Mouse (Mus musculus) frontal cortex, postnatal 36 days (tissue): ENCODE data around the gene Uchl4.
"Not testable (repeated sequence)": the region's sequence is repeated elsewhere in the genome, so short reads cannot be mapped to it uniquely, and the experiment has no call there.

Experiments
- DNase-seq, 2 experiments: peaks; one replicate each; pipeline ENCODE4 v3.0.0; 2022; ENCODE audit warnings: low spot score in 2 of 2

The Uchl4 gene

DNA sequence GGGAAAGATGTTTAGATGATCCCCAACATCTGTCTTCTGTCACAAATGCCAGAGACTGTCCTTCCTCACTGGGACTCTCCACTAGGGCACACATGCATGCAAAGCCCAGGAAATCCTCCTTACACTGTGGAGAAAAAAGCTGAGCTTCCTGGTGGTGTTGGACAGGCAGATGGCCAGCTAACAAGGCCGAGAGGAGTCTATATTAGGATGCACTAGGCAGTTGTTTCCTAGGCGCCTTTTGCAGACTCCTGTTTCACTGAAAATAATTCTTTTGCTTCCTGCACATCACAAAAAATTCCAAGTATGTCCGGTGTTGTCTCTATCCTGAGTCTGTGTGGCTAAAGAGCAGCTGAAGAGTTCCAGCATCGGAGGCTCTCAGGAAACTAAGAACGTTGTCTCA, 3.8 kb upstream of the Uchl4 start:
- peak in 1 of 2 experiments; percentile 29 for DNase-seq

DNA sequence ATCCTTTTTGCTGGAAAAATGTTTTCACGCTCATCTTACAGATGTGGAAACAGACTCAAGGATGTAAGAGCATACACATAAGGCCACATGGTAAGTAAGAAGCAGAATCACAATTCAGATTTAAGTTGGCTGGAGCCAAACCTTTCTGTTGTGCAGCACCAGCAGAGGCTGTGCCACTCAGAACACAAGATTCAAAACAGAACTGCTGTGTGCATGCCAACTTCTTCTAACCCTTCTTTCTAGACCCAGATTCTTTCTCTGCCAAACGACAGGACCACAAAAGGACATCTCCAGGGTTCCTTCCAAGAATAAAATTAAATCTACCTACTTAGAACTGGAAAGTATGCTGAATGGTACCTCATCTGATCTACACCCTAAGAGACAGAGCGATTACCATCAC, 3.3 kb upstream of the Uchl4 start:
- peak in 1 of 2 experiments; percentile 28 for DNase-seq

DNA sequence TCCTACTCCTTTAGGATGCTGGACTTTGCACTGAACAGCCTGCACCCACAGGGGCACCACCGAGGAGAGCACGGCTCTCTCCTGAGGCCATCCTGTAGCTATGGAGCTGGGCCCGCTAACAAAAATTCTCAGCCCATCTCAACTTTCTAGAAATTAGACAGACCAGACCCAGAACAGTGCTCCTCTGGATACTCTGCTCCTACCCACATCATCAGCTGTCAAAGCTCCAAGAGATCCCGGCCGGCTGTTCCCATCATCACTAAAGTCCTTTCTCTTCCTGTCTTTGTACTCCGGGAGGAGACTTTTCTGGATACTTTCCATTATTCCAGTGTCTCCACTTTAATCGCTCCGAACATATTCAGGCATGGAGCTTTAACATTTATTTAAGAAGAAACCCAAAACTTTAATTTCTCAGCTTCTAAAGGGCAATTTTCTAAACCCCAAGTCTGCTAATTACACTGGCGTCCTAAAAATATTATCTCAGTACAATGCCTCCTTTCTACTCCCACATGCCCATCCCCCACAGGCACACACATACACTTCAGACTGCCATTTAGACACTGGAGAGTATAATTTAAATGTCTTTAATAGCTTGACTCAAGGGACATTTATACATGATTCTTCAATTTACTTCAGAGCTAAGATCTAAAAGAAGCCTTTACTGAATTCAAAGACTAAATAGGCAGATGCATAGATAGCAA, 2.6 kb upstream of the Uchl4 start:
- peak in 1 of 2 experiments; percentile 15 for DNase-seq

DNA sequence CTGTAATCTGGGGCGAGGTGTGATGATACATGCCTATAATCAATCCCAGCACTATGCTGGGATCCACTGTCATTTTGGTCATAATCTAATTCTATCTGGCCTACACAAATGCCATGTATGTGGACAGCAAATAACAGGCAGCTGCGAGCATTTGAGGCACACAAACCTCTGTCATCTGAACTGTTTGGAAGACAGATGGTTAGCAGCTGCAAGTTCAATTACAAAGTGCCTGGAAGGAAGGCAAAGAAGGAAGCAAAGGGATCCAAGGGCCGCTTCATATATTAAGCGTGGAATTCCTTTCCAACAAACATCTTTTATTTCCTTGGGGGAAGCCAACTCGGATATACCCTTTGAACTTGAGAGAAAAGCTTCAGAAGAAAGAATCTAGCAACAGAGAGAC, 1.3 kb upstream of the Uchl4 start:
- DNase-seq, result no peak

DNA sequence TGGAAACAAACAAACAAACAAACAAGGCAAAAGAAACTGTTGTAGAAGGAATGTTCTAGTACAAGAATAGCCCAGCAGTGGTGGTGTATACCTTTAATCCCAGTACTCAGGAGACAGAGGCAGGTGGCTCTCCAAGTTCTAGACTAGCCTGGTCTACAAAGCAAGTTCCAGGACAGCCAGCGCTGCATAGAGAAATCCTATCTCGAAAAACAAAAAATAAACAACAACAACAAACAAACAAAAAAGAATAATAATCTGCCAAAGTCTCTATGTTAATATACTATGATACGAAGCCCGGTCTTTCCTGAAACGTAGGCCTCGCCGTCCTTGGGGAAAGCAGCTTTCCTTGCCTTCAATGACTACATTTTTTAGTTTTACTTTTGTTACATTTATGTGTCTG, 1.1 kb downstream of the Uchl4 start:
- DNase-seq, result no peak

DNA sequence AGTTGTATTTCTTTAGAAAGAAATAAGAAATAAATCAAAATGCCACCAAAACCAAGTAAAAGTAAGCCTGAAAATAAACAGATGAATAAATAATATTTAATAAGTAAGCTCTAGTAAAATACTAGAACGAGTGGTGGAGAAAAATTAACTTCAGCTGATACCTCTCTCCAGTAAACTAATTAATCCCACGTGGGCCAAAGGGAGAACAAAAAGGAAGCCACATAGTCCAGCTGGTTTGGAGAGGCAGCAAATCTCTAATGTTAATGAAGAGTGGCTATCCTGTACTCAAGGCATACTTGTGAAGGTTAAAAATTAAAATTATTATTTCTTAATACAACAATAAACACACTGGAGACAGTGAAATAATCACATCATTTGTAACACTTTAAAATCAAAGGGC, 5.1 kb downstream of the Uchl4 start:
- DNase-seq, result no peak

DNA sequence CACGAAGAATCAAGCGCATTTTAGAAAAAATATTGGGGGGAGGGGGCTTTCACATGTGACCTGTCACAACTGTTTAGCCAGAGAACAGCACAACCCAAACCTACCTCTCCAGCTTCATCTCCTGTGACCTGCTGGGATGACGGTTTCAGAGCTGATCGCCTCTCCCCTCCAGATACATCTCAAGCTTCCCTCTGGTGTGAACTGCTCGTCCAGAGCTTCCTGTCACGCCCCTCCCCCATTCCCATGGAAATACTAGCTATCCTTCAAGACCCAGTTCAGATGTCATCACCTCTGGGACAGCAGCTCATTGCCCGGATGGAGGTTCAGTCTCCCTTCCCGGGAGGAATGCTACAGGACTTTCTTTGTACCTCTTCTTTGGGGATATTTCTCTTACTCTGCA, 5.7 kb downstream of the Uchl4 start:
- no peak for DNase-seq

DNA sequence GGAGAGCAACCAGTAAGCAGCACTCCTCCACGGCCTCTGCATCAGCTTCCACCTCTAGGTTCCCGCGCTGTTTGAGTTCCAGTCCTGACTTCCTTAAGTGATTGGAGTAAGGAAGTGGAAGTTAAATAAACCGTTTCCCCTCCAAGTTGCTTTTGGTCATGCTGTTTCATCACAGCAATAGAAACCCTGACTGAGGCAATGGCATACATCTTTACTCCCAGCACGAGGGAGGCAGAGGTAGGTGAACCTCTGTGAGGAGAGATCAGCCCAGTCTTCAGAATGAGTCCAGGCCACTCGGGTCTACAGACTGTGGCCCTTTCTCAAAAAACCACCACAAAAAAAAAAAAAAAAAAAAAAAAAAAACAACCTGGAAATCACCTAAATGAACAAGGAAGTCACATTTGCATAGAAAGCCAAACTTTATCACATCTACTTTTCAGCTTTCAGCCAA, 7.4 kb downstream of the Uchl4 start:
- no peak for DNase-seq

DNA sequence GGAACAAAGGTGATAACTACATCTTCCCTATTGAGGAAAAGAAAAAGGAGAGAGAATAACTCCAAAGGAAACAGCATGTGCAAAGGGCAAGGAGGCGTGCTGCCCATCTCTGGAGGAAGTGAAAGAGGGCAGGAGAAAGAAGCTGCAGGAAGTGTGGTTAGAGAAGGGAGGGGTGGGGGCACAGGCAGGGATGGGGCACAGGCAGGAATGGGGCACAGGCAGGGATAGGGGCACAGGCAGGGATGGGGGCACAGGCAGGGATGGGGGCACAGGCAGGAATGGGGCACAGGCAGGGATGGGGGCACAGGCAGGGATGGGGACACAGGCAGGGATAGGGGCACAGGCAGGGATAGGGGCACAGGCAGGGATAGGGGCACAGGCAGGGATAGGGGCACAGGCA, 14.4 kb downstream of the Uchl4 start:
- no peak for DNase-seq

DNA sequence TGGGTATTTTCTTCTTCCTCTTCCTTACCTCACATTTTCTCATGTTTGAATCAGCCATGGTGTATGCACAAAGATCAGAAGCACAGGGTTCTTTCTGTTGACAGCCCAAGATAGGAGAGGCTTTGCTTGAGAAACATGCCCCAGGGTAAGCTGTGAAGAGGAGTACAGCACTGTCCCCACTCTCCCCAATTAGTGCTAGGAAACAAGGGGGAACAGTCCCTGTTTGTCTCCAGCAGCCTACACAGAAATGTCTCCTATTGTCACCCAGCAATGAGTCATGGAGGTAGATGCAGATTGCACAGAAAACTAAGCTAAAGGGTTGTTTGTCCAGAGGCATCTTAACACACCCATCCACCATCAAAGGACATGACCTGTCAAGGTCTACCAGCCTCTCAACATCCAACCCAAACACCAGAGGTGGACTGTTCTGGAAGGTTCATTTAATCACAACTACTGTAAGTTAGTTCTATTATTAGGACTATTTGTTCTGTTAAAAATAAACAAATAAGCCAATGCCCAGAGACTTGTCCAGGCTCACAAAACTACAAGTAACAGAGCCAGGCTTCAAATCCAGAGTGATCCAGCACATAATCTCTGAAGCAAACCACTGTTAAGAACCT, 15.2 kb downstream of the Uchl4 start:
- no peak for DNase-seq

DNA sequence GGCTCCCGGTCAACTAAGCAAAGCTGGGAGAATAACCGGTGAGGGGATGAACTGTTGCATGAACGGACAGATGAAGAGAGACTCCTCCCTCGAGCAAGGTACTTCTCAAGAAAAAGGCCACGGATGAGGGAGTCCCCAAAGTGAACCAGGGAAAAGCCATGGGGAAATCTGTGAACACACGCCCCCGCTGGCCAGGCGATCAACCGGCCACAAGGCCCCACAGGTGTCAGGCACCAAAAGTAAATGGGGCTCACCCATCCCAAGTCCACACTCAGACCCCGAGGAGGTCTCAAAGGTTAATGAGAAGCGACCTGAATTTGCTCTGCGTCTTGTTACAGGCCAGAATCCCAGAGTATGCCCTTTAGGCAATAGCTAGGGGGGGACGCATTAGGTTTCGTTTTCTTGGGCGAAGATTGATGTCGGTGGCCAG, 17.6 kb downstream of the Uchl4 start:
- peak in 1 of 2 experiments; percentile 12 for DNase-seq

DNA sequence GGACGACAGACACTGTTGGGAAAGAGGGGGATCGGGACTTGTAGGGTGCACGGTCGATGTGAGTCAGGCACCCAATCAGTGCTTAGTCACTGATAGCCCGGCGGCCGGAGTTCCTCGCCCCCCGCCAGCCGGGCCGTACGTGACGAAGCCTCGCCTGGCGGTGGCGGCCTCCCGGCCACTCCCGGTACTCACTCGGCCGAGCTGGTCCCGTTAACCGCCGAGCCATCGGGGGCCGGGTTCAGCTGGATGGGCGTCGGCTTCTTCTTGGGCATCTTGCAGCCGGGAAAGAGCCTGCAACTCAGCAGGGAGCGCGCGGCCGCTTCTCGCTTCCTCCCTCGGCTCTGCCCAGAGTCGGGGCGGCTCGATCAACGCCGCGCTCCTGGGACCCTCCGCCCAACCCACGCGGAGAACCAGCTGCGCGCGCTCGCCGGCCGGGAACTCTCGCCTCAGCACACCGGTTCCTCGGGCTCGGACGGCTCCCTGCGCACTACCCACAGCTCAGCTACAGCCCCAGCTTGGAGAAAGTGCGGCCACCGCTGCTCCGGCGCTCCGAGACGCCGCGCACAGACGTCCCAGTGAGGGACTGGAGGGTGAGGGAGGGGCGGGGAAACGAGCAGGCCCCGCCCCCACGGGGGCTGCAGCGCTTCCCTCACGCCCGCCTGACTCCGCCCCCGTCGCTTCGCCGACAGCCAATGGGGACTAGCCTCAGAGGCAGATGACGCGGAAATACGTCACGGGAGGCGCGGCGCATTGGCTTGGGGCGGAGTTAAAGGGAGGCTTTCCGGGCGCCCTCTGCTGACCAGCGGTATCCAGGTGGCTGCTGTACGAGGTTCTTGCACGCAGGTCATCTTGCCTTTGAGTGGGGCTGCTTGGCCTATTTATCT, 18.3 kb downstream of the Uchl4 start, which contains the start of gene Map2k1:
Map2k1 (minus strand) TSS at position 611 of the 884 bp plus-strand sequence.
- peak; percentile 99 to 100 for DNase-seq

DNA sequence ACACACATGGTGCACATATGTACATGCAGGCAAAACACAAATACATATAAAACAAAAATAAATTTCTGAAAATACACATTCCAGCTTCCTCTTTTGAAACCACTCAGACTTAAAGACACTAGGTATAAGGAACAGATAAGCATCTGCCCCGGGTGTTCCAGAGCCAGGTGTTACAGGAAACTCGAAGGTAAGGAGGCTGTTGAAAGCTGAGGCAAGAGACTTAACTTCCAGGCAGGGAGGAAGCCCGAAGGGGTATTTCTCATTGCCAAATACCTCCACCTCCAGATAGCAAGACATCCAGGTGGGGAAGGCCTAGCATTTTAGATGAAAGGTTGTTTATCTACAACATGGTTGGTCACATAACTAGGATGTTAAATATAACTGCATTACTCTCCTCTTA, 20.4 kb downstream of the Uchl4 start:
- DNase-seq, result no peak

DNA sequence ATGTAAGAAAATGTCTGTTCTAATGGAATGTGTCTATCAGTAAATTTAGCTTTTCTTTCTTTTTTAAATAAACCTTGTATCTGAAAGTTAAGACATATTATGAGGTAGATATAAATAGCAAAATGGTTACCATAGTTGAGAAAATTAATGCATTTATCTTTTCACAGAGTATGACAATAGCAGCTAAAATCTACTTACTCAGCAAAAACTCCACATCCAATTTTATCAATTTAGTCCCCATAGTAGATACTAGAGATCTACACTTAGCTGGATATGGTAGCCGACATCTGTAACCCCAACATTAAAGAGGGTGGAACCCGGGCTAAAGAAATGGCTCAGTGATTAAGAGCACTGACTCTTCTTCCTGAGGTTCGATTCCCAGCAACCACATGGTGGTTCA, 21.2 kb downstream of the Uchl4 start:
- no peak for DNase-seq

DNA sequence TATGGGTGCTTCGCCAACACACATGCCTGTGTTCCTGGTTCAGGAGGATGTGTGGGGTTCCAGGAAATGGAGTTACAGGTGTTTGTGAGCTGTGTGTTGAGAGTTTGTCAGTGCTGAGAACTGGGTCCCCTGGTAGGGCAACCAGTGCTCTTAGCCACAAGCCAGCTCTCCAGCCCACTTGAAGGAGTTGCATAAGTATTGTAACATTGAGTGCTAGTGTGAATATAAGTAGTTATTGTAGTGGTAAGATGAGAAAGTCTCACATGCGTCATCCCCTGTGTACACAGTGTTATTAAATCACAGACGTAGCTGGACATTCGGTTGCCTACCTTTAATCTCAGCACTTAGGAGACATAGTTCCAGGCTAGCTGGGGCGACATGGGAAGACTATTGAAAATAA, 24.9 kb downstream of the Uchl4 start:
- DNase-seq, result no peak

DNA sequence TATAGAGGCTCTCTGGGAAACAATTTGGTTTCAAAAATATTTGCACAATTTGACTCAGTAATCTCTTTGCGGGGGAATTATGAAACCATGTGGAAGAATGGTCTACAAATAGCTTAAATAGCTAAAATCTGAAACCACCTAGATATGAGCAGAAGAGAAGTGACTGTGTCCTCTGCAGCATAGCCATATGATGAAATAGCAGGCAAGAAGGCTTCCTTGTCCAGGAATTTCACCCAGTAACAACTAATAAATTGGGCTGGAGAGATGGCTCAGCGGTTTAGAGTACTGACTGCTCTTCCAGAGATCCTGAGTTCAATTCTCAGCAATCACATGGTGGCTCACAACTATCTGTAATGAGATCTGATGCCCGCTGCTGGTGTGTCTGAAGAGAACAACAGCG, 26.0 kb downstream of the Uchl4 start:
- DNase-seq, result no peak

DNA sequence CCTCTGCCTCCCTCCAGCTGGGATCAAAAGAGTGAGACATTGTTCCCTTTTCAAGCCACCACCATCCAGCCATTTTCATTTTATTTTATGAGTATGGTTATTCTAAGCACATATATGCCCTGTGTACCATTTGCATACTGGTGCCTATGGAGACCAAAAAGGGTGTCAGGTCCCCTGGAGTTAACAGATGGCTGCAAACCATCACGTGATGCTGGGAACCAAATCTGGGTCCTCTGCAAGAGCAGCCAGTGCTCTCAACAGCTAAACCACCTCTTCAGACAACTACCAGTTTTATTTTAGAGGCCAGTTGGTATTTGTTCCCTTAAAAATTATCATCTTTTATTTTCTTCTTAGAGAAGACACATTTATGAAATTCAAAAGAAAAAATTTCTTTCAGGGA, 29.8 kb downstream of the Uchl4 start:
- peak; percentile 18 to 70 for DNase-seq

DNA sequence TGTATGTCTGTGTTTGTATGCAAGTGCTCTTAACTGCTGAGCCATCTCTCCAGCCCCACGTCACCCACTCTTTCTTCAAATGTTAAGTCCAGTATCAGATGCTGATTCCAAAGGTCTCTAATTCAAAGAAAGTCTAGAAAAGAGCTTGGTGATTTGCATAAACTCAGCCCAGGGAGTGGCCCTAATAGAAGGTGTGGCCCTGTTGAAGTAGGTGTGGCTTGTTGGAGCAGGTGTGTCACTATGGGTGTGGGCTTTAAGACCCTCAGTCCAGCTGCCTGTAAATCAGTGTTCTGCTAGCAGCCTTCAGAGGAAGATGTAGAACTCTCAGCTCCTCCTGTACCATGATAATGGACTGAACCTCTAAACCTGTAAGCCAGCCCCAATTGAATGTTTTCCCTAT, 32.2 kb downstream of the Uchl4 start:
- DNase-seq, result no peak

DNA sequence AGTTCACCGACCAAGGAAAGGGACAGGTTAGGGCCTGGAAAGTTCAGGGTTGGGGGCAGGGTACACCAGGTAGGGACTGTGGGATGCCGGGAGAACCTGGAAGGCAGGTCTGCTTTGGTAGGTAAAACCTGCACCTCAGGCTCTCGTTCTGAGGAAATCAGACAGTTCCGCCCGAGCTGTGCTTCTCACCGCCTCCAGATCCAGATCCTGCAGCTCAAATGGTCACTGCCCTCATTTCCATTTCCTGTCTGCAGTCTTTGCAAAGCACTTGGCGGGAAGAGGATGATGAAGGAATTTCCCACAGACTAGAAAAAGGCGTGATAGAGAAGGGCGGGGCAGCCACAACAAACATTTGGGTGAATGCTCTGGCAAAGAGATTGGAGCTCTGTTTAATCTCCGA, 33.2 kb downstream of the Uchl4 start:
- no peak for DNase-seq

DNA sequence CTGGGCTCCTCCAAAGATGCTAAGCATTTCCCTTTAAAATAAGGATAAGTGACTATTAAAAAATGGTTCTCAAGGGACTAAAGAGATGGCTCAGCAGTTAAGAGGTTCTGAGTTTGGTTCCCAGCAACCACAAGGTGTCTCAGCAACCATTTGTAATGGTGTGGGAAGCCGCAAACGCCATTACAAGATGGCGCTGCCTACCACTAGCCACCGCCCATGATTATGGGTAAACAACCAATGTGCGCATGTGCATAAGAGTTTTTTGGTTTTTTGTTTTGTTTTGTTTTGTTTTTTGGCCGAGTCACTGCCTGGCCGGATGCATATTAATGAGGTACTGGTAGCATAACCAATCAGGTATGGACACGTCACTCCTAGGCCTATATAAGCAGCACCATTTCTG, 33.8 kb downstream of the Uchl4 start:
- not testable (repeated sequence) for DNase-seq

DNA sequence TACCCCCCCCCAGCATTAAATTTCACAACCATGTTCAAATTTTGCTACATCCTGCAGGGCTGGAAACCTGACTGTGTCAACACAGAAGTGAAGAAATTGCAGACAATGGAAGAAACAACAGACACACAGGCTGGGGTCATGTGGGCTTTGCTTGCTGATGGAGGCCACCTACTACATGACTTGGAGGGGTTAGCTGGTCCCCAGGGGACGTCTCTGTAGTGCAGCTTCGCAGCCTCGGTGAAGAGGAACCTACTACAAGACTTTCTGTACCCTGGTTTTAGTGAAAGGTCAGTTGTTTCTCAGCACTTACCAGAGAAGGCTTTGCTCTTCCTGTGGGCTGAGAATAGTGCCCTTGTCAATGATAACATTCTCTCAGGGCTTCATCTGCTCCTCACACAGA, 36.2 kb downstream of the Uchl4 start:
- DNase-seq, result no peak

DNA sequence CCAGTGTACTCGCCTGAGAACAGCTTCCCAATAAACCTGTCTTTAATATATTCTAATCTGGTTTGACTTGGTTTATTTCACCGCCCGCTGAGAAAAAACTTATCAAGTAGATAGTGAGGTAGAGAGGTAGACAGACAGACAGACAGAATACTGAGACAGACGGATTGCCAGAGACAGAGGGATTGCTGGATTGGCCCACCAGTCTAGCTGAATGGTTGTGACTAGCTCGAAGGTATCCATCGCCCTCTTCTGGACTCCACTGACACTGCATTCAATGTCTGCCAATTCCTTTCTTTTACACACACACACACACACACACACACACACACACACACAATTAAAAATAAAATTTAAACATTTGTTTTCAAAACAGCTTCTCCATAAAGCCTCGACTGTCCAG, 37.6 kb downstream of the Uchl4 start:
- peak; percentile 45 to 72 for DNase-seq

DNA sequence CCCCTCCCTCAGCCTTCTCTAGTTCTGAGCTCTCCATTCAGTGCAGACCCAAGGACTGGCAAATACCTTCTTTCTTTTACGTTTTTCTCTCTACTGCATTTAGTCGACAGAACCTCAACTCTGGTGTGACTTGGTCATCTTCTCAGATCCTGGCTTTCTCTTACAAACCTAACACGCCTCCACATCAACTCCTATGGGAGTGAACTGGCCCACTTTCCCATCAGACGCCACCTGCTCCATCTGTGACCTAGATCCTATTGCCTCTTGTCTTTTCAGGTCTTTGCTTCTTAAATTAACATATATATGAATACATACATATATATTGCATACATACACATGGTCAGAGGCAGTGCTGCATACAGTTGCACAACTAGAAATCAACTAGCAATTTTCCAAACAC, 38.8 kb downstream of the Uchl4 start:
- DNase-seq, result peak; percentile 18 to 48
